Mouse (Mus musculus): Measurements from ENCODE around the gene Ptges.
A peak's percentile ranks its signal among the peaks of the same experiment; 100 is the strongest.
"Not testable (repeated sequence)": the region's sequence is repeated elsewhere in the genome, so short reads cannot be mapped to it uniquely, and the experiment has no call there.

Ptges gene

GRCm38 (mm10) chr2:30929483-30930045 is at the start of gene Ptges:
TSS of gene Ptges (minus strand) at chr2:30929863.
- peak; percentile 84 to 87 for DNase-seq

GRCm38 (mm10) chr2:30967352-30968327 is 38.0 kb upstream of the Ptges start, which contains the start of gene Tor1a:
TSS of gene Tor1a (minus strand) at chr2:30967933.
- peak; percentile 90 for DNase-seq

- DNase-seq, result no peak
Measured at GRCm38 (mm10) chr2:30966826-30967225, 37.2 kb upstream of the Ptges start.

- no peak for DNase-seq
Measured at GRCm38 (mm10) chr2:30965627-30966026, 36.0 kb upstream of the Ptges start.

GRCm38 (mm10) chr2:30962570-30963254 is 33.0 kb upstream of the Ptges start:
- DNase-seq, result no peak

- DNase-seq, result no peak
Measured at GRCm38 (mm10) chr2:30959856-30960255, 30.2 kb upstream of the Ptges start.

- DNase-seq, result no peak
Measured at GRCm38 (mm10) chr2:30958726-30959125, 29.1 kb upstream of the Ptges start.

GRCm38 (mm10) chr2:30957511-30957910 is 27.8 kb upstream of the Ptges start:
- no peak for DNase-seq

GRCm38 (mm10) chr2:30954797-30955196 is 25.1 kb upstream of the Ptges start:
- no peak for DNase-seq

- DNase-seq, result peak; percentile 85 to 88
Measured at GRCm38 (mm10) chr2:30952824-30953490, 23.3 kb upstream of the Ptges start, which contains the start of gene Tor1b. TSS of gene Tor1b (plus strand) at chr2:30952959.

GRCm38 (mm10) chr2:30952457-30952823 is 22.8 kb upstream of the Ptges start:
- no peak for DNase-seq

GRCm38 (mm10) chr2:30942603-30943011 is 12.9 kb upstream of the Ptges start:
- peak; percentile 68 to 72 for DNase-seq

- DNase-seq, result not testable (repeated sequence)
Measured at GRCm38 (mm10) chr2:30942116-30942515, 12.5 kb upstream of the Ptges start.

- no peak for DNase-seq
Measured at GRCm38 (mm10) chr2:30941586-30941985, 11.9 kb upstream of the Ptges start.

- no peak for DNase-seq
Measured at GRCm38 (mm10) chr2:30938574-30938991, 8.9 kb upstream of the Ptges start.

GRCm38 (mm10) chr2:30937731-30938130 is 8.1 kb upstream of the Ptges start:
- DNase-seq, result no peak

- DNase-seq, result no peak
Measured at GRCm38 (mm10) chr2:30936808-30937207, 7.1 kb upstream of the Ptges start.

GRCm38 (mm10) chr2:30933917-30934450 is 4.3 kb upstream of the Ptges start:
- peak; percentile 73 to 78 for DNase-seq

GRCm38 (mm10) chr2:30933032-30933431 is 3.4 kb upstream of the Ptges start:
- no peak for DNase-seq

GRCm38 (mm10) chr2:30931922-30932321 is 2.3 kb upstream of the Ptges start:
- DNase-seq, result no peak

GRCm38 (mm10) chr2:30930846-30931245 is 1.2 kb upstream of the Ptges start:
- not testable (repeated sequence) for DNase-seq

- no peak for DNase-seq
Measured at GRCm38 (mm10) chr2:30928893-30929482, 675 bp downstream of the Ptges start.
